Mouse (Mus musculus): ENCODE data around the gene Epp13. TPM values are rescaled to one million over a fixed set of nuclear protein-coding genes. Genes with fewer than 3 reads are reported as not detected.

Epp13 gene
- total and polyA plus RNA-seq, 3 experiments: 0.14 TPM; not detected in 2

Other genes starting within 250 kb of the Epp13 start
- not detected in 2 replicates for gene Vmn1r65, start 241.7 kb upstream of the Epp13 start, total RNA-seq (2012; rRNA removed)
- gene Vmn1r65, start 241.7 kb upstream of the Epp13 start, polyA plus RNA-seq (2012; ENCODE audit: insufficient read depth in 1 of 2, insufficient read length in 2 of 2, low read depth in 1 of 2, low replicate concordance in 2 of 2, missing spikeins in 1 of 2): not detected
- gene Nlrp4c, start 207.5 kb upstream of the Epp13 start, total RNA-seq (2012; rRNA removed): not detected in 2 replicates
- gene Nlrp4c, start 207.5 kb upstream of the Epp13 start, polyA plus RNA-seq (2012; ENCODE audit: insufficient read depth in 1 of 2, insufficient read length in 2 of 2, low read depth in 1 of 2, low replicate concordance in 2 of 2, missing spikeins in 1 of 2): not detected
- 19.3 and 22.7 TPM in 2 replicates for gene Zfp787, start 96.7 kb upstream of the Epp13 start, total RNA-seq (2012; rRNA removed)
- 10 to 100 TPM in 1 of 2 experiments, not detected in 1; 28.8 TPM for gene Zfp787, start 96.7 kb upstream of the Epp13 start, polyA plus RNA-seq (2012; ENCODE audit: insufficient read depth in 1 of 2, insufficient read length in 2 of 2, low read depth in 1 of 2, low replicate concordance in 2 of 2, missing spikeins in 1 of 2)
- 16.2 and 18.2 TPM in 2 replicates for gene Zfp444, start 80.5 kb upstream of the Epp13 start, total RNA-seq (2012; rRNA removed)
- gene Zfp444, start 80.5 kb upstream of the Epp13 start, polyA plus RNA-seq (2012; ENCODE audit: insufficient read depth in 1 of 2, insufficient read length in 2 of 2, low read depth in 1 of 2, low replicate concordance in 2 of 2, missing spikeins in 1 of 2): 10 to 100 TPM in 1 of 2 experiments, not detected in 1; 24.2 TPM
- not detected in 2 replicates for gene Galp, start 55.6 kb upstream of the Epp13 start, total RNA-seq (2012; rRNA removed)
- not detected for gene Galp, start 55.6 kb upstream of the Epp13 start, polyA plus RNA-seq (2012; ENCODE audit: insufficient read depth in 1 of 2, insufficient read length in 2 of 2, low read depth in 1 of 2, low replicate concordance in 2 of 2, missing spikeins in 1 of 2)
- not detected in 2 replicates for gene Zscan5b, start 30.4 kb upstream of the Epp13 start, total RNA-seq (2012; rRNA removed)
- not detected for gene Zscan5b, start 30.4 kb upstream of the Epp13 start, polyA plus RNA-seq (2012; ENCODE audit: insufficient read depth in 1 of 2, insufficient read length in 2 of 2, low read depth in 1 of 2, low replicate concordance in 2 of 2, missing spikeins in 1 of 2)
- 3.4 and 3.9 TPM in 2 replicates for gene Zfp667, start 33.9 kb downstream of the Epp13 start, total RNA-seq (2012; rRNA removed)
- 1 to 10 TPM in 1 of 2 experiments, not detected in 1; 5.3 TPM for gene Zfp667, start 33.9 kb downstream of the Epp13 start, polyA plus RNA-seq (2012; ENCODE audit: insufficient read depth in 1 of 2, insufficient read length in 2 of 2, low read depth in 1 of 2, low replicate concordance in 2 of 2, missing spikeins in 1 of 2)
- not detected in 2 replicates for gene Zfp583, start 78.6 kb downstream of the Epp13 start, total RNA-seq (2012; rRNA removed)
- not detected for gene Zfp583, start 78.6 kb downstream of the Epp13 start, polyA plus RNA-seq (2012; ENCODE audit: insufficient read depth in 1 of 2, insufficient read length in 2 of 2, low read depth in 1 of 2, low replicate concordance in 2 of 2, missing spikeins in 1 of 2)
- gene Gm3854, start 91.0 kb downstream of the Epp13 start, total RNA-seq (2012; rRNA removed): not detected in 2 replicates
- not detected for gene Gm3854, start 91.0 kb downstream of the Epp13 start, polyA plus RNA-seq (2012; ENCODE audit: insufficient read depth in 1 of 2, insufficient read length in 2 of 2, low read depth in 1 of 2, low replicate concordance in 2 of 2, missing spikeins in 1 of 2)
- gene Zfp78, start 110.6 kb downstream of the Epp13 start, total RNA-seq (2012; rRNA removed): 0.42 and 0.50 TPM in 2 replicates
- gene Zfp78, start 110.6 kb downstream of the Epp13 start, polyA plus RNA-seq (2012; ENCODE audit: insufficient read depth in 1 of 2, insufficient read length in 2 of 2, low read depth in 1 of 2, low replicate concordance in 2 of 2, missing spikeins in 1 of 2): under 1 TPM in 1 of 2 experiments, not detected in 1; 0.67 TPM
- gene Zfp28, start 130.6 kb downstream of the Epp13 start, total RNA-seq (2012; rRNA removed): 1.6 and 2.8 TPM in 2 replicates
- gene Zfp28, start 130.6 kb downstream of the Epp13 start, polyA plus RNA-seq (2012; ENCODE audit: insufficient read depth in 1 of 2, insufficient read length in 2 of 2, low read depth in 1 of 2, low replicate concordance in 2 of 2, missing spikeins in 1 of 2): 1 to 10 TPM in 1 of 2 experiments, not detected in 1; 3.3 TPM
- gene Smim17, start 146.0 kb downstream of the Epp13 start, total RNA-seq (2012; rRNA removed): not detected in 2 replicates
- not detected for gene Smim17, start 146.0 kb downstream of the Epp13 start, polyA plus RNA-seq (2012; ENCODE audit: insufficient read depth in 1 of 2, insufficient read length in 2 of 2, low read depth in 1 of 2, low replicate concordance in 2 of 2, missing spikeins in 1 of 2)
- gene Gm20715, start 157.6 kb downstream of the Epp13 start, total RNA-seq (2012; rRNA removed): not detected in 2 replicates
- not detected for gene Gm20715, start 157.6 kb downstream of the Epp13 start, polyA plus RNA-seq (2012; ENCODE audit: insufficient read depth in 1 of 2, insufficient read length in 2 of 2, low read depth in 1 of 2, low replicate concordance in 2 of 2, missing spikeins in 1 of 2)
- not detected in 2 replicates for gene Olfr1344, start 186.0 kb downstream of the Epp13 start, total RNA-seq (2012; rRNA removed)
- not detected for gene Olfr1344, start 186.0 kb downstream of the Epp13 start, polyA plus RNA-seq (2012; ENCODE audit: insufficient read depth in 1 of 2, insufficient read length in 2 of 2, low read depth in 1 of 2, low replicate concordance in 2 of 2, missing spikeins in 1 of 2)
- gene Olfr1336, start 203.5 kb downstream of the Epp13 start, total RNA-seq (2012; rRNA removed): not detected in 2 replicates
- gene Olfr1336, start 203.5 kb downstream of the Epp13 start, polyA plus RNA-seq (2012; ENCODE audit: insufficient read depth in 1 of 2, insufficient read length in 2 of 2, low read depth in 1 of 2, low replicate concordance in 2 of 2, missing spikeins in 1 of 2): under 1 TPM in 1 of 2 experiments, not detected in 1; 0.01 TPM
- gene Olfr1346, start 214.4 kb downstream of the Epp13 start, total RNA-seq (2012; rRNA removed): not detected in 2 replicates
- not detected for gene Olfr1346, start 214.4 kb downstream of the Epp13 start, polyA plus RNA-seq (2012; ENCODE audit: insufficient read depth in 1 of 2, insufficient read length in 2 of 2, low read depth in 1 of 2, low replicate concordance in 2 of 2, missing spikeins in 1 of 2)
- gene Olfr5, start 234.2 kb downstream of the Epp13 start, total RNA-seq (2012; rRNA removed): not detected in 2 replicates
- not detected for gene Olfr5, start 234.2 kb downstream of the Epp13 start, polyA plus RNA-seq (2012; ENCODE audit: insufficient read depth in 1 of 2, insufficient read length in 2 of 2, low read depth in 1 of 2, low replicate concordance in 2 of 2, missing spikeins in 1 of 2)
- gene Olfr1347, start 247.0 kb downstream of the Epp13 start, total RNA-seq (2012; rRNA removed): not detected in 2 replicates
- gene Olfr1347, start 247.0 kb downstream of the Epp13 start, polyA plus RNA-seq (2012; ENCODE audit: insufficient read depth in 1 of 2, insufficient read length in 2 of 2, low read depth in 1 of 2, low replicate concordance in 2 of 2, missing spikeins in 1 of 2): not detected